Mouse (Mus musculus): ENCODE data around the gene Proca1.

- no peak for TF ChIP-seq GATA1 (IDR thresholded peaks at IDR 0.05; ENCODE audit: low read length)
- no peak for TF ChIP-seq TAL1 (IDR thresholded peaks at IDR 0.05; ENCODE audit: low read length)
Observed at GRCm38 (mm10) chr11:78153778-78154177, 39.4 kb upstream of the Proca1 start.

Measured in erythroblast, embryonic 14.5 days (primary cell).